Comparison of ENCODE assay signal across 14 mouse cellular contexts in genomic region chr2:113465830-113466229, GRCm38 (mm10).
A peak's percentile ranks its signal among the peaks of the same experiment; 100 is the strongest.
DNase-seq lines count a peak whose midpoint lies in the region; ATAC-seq lines count a peak whose summit lies in the region.
"Had no signal": no experiment of that assay in that cellular context is flagged by ENCODE, and none has a peak within 500 bp of the region (broad histone marks: within the 10 kb centered on the region; RNA-seq: fewer than 3 reads in every experiment).

No protein-coding gene starts in this region.

- intact Hi-C loops in heart, postnatal 10 days (cut with DNase I) = loop anchor here (5.0 kb wide), 1 partner anchor 34 kb away; no protein-coding TSS in a partner anchor

- H3K36me3 ChIP-seq in heart, embryonic 10.5 days = no peaks in the 10 kb centered on the region
- H3K36me3 ChIP-seq in embryonic facial prominence, embryonic 13.5 days = no peaks in the 10 kb centered on the region
- H3K36me3 ChIP-seq: heart, embryonic 13.5 days; hindbrain, embryonic 15.5 days; midbrain, embryonic 13.5 days had no signal

- H3K27ac ChIP-seq in heart, embryonic 10.5 days = no peak overlapping the region
- H3K27ac ChIP-seq in embryonic facial prominence, embryonic 13.5 days = 0 out of 2 replicates have a peak overlapping the region, but pooled peaks have one; percentile 5
- H3K27ac ChIP-seq: heart, embryonic 13.5 days; hindbrain, embryonic 15.5 days; midbrain, embryonic 13.5 days had no signal

- H3K27me3 ChIP-seq in heart, embryonic 10.5 days (ENCODE audit: insufficient read depth, poor library complexity, severe bottlenecking) = no peaks in the 10 kb centered on the region
- no peaks in the 10 kb centered on the region for H3K27me3 ChIP-seq in embryonic facial prominence, embryonic 13.5 days
- H3K27me3 ChIP-seq: CH12.LX; heart, embryonic 13.5 days; hindbrain, embryonic 15.5 days; midbrain, embryonic 13.5 days had no signal

- no peak overlapping the region for H3K4me3 ChIP-seq in heart, embryonic 10.5 days
- no peak overlapping the region for H3K4me3 ChIP-seq in embryonic facial prominence, embryonic 13.5 days
- H3K4me3 ChIP-seq: heart, embryonic 13.5 days; hindbrain, embryonic 15.5 days; midbrain, embryonic 13.5 days had no signal

- no peaks in the 10 kb centered on the region for H3K4me1 ChIP-seq in heart, embryonic 10.5 days
- H3K4me1 ChIP-seq in embryonic facial prominence, embryonic 13.5 days = peaks cover 13% of the 10 kb centered on the region
- H3K4me1 ChIP-seq: heart, embryonic 13.5 days; hindbrain, embryonic 15.5 days; midbrain, embryonic 13.5 days had no signal

- WGBS in heart, embryonic 10.5 days = 85% methylated on average over 6 of the region's 6 CpGs
- 67% methylated on average over 6 of the region's 6 CpGs for WGBS in embryonic facial prominence, embryonic 13.5 days

- no peaks in the 10 kb centered on the region for H3K9me3 ChIP-seq in heart, embryonic 10.5 days
- H3K9me3 ChIP-seq in embryonic facial prominence, embryonic 13.5 days = no peaks in the 10 kb centered on the region
- H3K9me3 ChIP-seq: heart, embryonic 13.5 days; hindbrain, embryonic 15.5 days; midbrain, embryonic 13.5 days had no signal

- H3K4me2 ChIP-seq in embryonic facial prominence, embryonic 13.5 days = no peak overlapping the region
- H3K4me2 ChIP-seq: heart, embryonic 13.5 days; hindbrain, embryonic 15.5 days; midbrain, embryonic 13.5 days had no signal

- H3K9ac ChIP-seq in embryonic facial prominence, embryonic 13.5 days = no peak overlapping the region; the same call in 1 of the 2 replicates
- H3K9ac ChIP-seq: heart, embryonic 13.5 days; hindbrain, embryonic 15.5 days; midbrain, embryonic 13.5 days had no signal

- ATAC-seq in embryonic facial prominence, embryonic 13.5 days (ENCODE audit: insufficient number of reproducible peaks, insufficient read depth, low FRiP score, low TSS enrichment, low read depth) = no peak
- ATAC-seq in frontal cortex, adult (ENCODE audit: low TSS enrichment) = no peak
- ATAC-seq: midbrain, embryonic 13.5 days had no signal

- DNase-seq in heart, postnatal 10 days = peak; percentile 61 to 69
- DNase-seq in heart, embryonic 10.5 days (ENCODE audit: low spot score) = no peak
- peak; percentile 58 for DNase-seq in adrenal gland, postnatal 10 days
- peak; percentile 31 for DNase-seq in cerebellum, adult 11 months
- no peak for DNase-seq in right cerebral cortex, postnatal 25 days
- no peak for DNase-seq in B cell, adult 2 months
- DNase-seq: embryo, embryonic 11 days; lung, postnatal 10 days had no signal

Comparison
In these comparisons a context has a peak if more than half of its experiments do, and no peak if none do; other contexts are left out.
1. DNase-seq: peak in heart, postnatal 10 days (2 of 2), adrenal gland, postnatal 10 days (single experiment) and cerebellum, adult 11 months (single experiment); none in heart, embryonic 10.5 days (single experiment), right cerebral cortex, postnatal 25 days (single experiment) and B cell, adult 2 months (0 of 2).